Mouse (Mus musculus) ES-Bruce4 (cell line): ENCODE measurements around the gene Tmem50b.

ENCODE experiments used
- CTCF ChIP-seq: IDR thresholded peaks from one replicate; pipeline ENCODE4 v1.8.1; 2011; ENCODE audit warnings: low read depth, low read length
- EP300 ChIP-seq: IDR thresholded peaks from 2 replicates; pipeline ENCODE4 v1.6.1; 2011; ENCODE audit warnings: low read depth, low read length; ENCODE audit not compliant: insufficient read depth
- POLR2A ChIP-seq: IDR thresholded peaks from one replicate; pipeline ENCODE4 v1.8.1; 2011; ENCODE audit warnings: low read length; ENCODE audit not compliant: insufficient read depth

DNA sequence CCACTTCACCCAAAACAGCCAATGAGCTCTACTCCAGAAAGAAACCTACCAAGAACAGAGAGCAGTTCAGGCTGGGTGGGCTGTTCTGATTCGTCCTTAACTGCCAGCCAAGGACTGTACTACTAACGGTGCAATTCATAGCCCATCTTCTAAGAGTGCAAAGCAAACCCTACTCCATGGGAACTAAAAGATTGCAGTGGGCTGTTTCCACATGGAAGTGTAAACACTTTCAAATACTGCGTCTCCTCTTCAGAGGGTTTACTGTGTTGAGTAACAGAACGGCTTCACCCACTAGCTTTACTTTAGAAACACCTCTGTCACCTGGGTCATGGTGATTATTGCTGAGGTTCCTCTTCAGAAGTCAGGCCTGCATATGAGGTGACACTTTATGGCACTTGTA is 3.5 kb upstream of the Tmem50b start:
- TF ChIP-seq CTCF (no peak), POLR2A (no peak), EP300 (no peak)
